Mouse (Mus musculus): ENCODE measurements around the gene Cys1. TPM values are rescaled to one million over a fixed set of nuclear protein-coding genes. Genes with fewer than 3 reads are reported as not detected.
"Not testable (repeated sequence)": the region's sequence is repeated elsewhere in the genome, so short reads cannot be mapped to it uniquely, and the experiment has no call there.

Cys1 gene
- total RNA-seq (2021): 10 to 100 TPM; 18.0 to 19.7 TPM
- long read RNA-seq, experiment 1, transcript Cys1-207 (5 exons, 1,757 nt): minor isoform, 7 of 37 reads
- long read RNA-seq, experiment 1, transcript Cys1-203 (3 exons, 1,732 nt): major isoform, 24 of 37 reads
- long read RNA-seq, experiment 1, partial matches to known transcripts: 3 of 37 reads
- long read RNA-seq, experiment 1, other reads (novel, unspliced or antisense): 3 of 37 reads
- long read RNA-seq, experiment 2, transcript Cys1-203 (3 exons, 1,732 nt): major isoform, 12 of 25 reads
- long read RNA-seq, experiment 2, partial matches to known transcripts: 6 of 25 reads
- long read RNA-seq, experiment 2, other reads (novel, unspliced or antisense): 3 of 25 reads

DNA sequence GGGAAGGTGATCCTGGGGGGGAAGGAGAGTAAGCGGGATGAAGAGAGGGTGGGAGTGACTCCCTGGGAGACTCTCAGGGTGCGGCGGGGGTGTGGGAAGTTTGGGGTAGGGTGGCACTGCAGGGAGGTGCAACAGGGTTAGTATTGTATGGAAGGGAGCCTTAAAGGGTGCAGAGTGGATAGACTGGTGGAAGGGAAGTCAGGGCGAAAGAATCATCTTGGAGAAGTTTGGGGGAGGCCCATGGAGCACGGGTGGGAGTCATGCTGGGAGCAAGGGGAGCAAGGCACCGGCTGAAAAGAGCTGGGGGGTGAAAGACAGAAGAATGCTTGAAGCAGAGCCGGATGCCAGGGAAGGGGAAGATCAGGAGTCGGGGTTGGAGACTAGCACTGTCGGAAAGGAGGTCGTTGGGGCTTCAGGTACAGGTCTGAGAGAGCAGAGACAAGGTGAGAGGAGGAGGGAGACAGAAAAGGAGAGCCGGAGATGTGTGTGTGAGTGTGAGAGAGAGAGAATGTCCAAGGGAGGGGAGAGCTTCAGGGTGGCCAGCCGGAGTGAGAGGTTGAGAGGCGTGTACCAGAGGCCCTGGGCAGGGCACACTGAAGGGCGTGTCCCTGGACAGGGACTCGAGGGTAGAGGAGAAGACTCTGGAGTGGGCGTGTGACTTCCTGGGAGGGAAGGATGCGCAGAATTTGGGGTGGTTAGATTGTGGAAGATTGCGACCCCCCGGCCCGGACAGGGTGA lies at the start of gene Cys1:
Gene Cys1, minus strand, starts transcription at position 528 of the 738 bp plus-strand sequence.
- DNase-seq (ENCODE audit: low spot score in 2 of 2): no peak

DNA sequence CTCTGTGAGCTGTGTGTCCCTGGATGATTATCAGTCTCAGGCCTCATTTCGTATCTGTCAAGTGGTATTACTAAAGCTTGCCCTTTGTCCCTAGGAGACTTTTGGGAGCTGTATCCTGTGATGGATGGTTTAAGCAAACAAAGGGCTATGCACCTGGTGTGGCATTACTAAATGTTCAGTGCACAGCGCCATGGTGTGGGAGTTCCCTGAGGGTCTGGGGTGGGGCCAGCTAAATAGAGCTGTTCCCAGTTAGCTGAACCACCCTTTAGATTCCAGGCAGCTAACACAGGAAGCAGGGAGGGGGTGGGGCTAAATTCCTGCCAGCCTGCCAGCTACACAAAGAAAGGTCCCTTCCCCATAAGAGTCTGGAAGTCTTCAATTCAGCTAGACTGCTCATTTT lies 42.8 kb upstream of the Cys1 start:
- DNase-seq (ENCODE audit: low spot score in 2 of 2): no peak

DNA sequence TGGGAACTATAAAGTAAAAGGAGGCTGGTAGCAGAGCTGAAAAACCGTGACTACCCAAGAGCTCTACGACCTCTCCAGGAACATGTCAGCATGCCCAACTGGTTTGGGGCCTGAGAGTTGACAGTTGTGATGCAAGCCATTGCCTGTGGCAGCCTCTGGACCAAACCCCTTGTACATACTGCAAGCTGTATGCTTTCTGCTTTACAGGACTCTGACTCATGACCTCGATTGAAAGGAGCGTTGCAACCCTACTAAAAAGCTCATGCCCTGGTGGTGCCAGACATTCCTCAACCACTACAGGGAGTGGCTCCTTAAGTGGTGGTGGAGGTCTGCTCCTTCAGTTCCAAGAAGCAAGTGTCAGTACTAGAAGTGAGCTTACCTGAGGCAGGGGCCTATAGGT lies 42.2 kb upstream of the Cys1 start:
- no peak for DNase-seq (ENCODE audit: low spot score in 2 of 2)

DNA sequence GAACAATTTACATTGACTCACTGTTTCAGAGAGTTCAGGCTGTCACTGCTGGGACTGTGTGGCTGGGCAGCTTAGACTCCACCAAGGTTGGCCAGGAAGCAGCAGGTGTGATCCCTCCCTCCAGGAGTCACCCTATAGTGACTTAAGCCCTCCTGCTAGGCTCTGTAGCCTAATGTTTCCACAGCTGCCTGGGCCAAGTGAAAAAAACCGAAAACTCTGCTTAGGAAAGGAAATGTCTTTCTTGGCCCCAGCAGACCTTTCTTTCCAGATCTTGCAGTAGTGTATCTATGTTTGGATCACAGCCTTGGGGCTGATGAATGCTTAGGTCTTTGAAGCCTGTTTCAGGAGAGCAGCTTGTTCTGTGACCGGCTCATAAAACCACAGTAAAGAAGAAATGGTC lies 41.8 kb upstream of the Cys1 start:
- DNase-seq (ENCODE audit: low spot score in 2 of 2): no peak

DNA sequence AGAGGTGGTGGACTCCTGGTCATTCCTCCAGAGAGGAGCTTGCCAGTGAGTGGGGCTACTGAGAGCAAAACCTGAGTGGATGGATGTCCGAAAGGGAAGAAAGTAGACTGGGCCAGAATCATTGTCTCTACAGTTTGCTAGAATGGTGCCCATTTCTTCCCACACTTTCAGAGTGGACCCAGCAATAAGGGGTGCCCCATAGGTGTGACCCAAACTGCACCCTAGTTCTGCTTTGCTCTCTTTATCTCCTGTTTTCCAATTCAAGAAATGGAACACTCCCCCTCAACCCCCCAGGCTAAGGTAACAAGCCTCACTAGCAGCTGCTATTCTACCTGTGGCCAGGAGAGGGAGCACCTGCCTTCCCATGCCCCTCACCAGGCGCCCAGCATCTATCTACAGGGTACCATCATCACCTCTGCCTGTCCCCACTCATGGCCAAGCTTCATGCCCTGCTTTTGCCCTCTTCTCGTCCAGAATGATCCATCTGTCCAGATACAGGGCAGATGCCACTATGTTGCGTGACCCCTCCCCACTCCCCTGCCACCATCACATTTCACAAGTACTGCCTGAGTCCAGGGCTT lies 35.2 kb upstream of the Cys1 start:
- peak; percentile 33 to 45 for DNase-seq (ENCODE audit: low spot score in 2 of 2)

DNA sequence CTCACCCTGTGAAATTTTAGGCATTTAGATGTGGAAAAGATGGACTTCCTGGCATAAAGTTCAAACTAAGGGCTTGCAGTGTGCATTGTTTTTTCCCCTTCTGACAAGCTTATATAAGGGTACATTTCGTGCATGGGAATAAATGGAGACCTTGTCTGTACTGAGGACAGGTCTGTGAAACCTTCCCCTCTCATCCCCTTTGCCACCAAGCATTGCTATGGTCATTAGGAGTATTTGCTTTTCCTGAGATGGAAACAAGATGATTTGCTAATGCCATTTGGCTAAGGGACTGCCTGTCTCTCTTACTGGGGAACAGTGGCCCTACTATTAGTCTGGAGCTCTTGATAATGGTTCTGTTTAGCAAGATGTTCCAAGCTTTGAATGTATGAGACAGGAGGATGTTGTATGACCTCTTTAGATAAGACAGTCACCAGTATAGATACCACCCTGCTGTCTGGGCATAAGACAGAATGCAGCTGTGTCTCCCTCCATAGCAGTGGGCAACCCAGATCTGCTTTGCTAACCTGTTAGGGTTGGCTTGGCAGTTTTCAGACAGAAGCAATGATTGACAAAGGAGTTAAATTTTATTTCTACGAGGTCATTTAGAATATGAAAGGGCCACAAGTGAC lies 33.8 kb upstream of the Cys1 start:
- no peak for DNase-seq (ENCODE audit: low spot score in 2 of 2)

DNA sequence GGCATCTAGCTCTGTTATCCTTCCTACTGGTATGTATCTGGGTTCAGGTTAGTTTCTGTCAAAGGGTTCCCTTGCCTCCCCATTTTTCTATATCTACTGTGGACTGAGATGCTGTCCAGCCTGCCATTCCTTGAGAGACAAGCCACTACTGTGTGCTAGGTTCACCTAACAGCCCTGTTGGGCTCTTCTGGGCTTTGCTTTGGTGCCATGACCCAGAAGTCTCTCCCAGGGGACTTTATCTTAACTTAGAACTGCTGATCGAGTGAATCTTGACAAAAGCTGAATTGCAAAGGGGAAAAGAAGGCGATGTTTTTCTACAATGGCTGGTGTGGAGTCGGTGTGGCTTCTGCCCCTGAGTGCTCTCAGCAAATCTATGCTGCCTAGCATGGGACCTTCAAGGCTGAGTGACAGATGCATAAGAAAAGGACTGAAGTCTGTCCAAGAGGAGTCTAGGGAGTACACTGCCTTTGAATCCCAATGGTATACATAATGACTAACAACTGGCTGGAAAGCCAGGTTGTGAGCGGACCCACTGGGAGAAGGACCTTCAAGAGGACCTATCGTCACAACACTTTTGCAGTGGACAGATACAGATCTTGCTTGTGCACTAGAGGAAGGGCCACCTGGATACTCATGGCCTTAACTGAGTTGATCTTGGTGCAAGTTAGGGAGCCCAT lies 33.1 kb upstream of the Cys1 start:
- no peak for DNase-seq (ENCODE audit: low spot score in 2 of 2)

DNA sequence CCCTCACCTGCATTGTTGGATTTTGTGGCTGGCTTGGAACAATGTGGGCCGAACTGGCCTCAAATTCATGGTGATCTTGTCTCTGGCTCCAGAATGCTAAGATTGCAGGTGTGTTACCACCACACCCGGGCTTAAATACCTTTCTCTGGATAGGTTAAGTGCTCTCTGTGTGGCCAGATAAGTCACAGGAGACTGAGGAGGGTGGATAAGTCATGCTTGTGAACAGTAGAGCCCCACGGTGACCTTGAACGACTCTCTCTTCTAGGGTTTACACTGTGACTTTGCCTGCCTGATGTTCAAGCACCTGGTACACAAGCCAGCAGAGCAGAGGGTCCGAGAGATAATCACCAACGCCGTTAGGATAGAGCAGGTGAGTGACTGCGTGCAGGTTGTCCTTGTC lies 30.8 kb upstream of the Cys1 start:
- DNase-seq (ENCODE audit: low spot score in 2 of 2): no peak

DNA sequence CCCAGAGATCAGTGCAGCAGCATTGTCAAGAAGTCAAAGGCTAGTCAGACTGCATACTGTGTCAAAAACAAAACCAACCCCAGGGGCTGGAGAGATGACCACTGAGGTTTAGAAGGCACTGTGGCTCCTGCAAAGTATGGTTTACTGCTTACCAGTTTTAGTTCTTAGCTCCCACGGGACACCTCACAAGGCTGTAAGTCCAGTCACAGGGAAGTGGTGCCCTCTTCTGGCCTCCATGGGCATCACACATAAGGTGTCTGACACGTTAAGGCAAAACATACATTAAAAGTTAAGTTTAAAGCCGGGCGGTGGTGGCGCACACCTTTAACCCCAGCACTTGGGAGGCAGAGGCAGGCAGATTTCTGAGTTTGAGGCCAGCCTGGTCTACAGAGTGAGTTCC lies 29.1 kb upstream of the Cys1 start:
- DNase-seq (ENCODE audit: low spot score in 2 of 2): no peak

DNA sequence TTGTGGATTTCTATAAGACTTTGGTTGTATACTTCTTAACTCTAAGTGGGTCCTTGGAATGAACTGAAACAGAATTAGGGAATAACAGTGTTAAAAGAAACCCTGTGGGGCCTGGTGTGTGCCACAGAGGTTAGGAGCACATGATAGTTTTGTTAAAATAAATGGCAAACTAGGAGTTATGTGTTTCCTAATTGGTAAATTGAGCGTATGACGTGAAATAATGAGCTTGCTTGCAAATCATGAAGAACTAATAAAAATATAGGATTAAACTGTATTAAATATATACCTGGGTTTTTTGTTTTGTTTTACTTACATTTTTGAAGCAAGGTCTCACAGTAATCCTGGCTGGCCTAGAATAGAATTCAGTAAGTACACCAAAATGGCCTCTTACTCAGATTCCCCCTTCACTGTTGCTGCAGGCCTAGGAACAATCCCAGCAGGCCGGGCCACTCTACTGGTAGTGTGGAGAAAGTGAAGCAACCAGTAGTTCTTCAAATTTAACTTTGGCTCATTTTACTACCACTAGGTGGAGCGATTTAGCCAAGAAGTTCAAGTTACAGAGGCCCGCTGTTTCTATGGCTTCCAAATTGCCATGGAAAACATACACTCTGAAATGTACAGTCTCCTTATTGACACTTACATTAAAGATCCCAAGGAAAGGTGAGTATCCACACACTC lies 28.4 kb upstream of the Cys1 start:
- peak in 1 of 2 experiments; percentile 41 for DNase-seq (ENCODE audit: low spot score in 2 of 2)

DNA sequence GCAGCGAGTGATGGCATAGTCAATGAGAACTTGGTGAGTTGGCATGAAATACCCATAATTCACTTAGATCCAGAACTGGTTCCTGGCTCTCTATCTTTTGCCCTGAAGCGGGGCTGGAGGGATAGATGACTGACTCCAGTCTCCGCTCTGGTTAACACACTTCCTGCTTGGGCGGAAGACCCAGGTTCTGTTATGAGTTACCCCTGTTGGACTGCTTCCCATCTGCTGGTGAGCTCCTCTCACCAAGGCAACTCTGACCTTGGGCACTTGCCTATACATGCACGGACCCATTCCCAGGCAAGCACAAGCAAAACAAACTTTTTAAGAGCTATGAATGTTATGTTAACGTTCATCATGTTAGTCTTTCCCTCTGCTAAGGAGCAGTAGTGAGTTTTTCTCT lies 27.8 kb upstream of the Cys1 start:
- DNase-seq (ENCODE audit: low spot score in 2 of 2): no peak

DNA sequence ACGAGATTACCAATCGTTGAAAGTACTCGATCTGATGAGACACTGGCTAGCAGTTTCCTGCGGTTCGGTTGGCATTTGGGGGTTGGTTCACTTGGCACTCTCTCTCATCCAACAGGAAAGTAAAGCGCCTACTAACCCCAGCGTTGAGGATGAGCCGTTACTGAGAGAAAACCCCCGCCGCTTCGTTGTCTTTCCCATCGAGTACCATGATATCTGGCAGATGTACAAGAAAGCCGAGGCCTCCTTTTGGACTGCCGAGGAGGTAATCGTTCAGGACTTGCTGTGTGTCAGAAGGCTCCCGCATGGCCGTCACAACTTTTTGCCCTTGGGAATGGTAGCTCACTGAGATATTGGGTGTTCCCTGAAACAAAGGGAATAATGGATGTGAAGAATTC lies 27.2 kb upstream of the Cys1 start:
- DNase-seq (ENCODE audit: low spot score in 2 of 2): no peak

DNA sequence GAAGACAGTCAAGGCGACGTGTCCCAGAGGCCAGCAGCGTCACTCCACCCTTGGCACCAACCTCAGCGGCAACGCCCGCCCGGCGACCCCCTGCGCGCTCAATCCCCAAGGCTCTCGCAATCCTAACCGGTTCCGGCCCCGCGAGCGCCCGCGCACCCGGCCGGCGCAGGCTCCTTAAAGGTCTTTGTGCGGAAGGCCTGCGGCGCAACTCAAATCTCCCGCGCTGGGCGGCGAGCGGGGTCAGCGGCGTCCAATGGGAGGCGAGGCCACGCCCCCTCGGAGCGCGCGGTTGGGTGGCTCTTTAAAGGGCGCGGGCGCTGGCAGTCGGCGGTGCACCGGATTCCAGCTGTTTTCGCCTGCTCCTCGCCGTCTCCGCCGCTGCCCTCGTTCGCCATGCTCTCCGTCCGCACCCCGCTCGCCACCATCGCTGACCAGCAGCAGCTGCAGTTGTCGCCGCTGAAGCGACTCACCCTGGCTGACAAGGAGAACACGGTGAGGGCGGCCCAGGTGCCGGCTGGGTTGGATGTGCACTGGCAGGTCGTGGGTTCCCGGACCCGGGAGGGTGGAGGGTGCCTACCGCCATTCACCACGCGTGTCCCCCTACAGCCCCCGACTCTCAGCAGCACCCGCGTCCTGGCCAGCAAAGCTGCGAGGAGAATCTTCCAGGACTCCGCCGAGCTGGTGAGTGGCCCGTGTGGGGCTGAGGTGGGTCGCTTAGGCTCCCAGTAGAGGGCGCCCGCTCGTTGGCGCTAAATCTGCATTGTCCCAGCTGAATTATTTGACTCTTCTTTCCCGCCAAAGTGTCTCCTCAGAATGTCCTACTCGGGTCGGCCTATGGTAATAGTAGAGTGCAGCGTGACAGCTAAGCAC lies 26.6 kb upstream of the Cys1 start, which contains the start of gene Rrm2:
Gene Rrm2, plus strand, starts transcription at position 288 of the 870 bp plus-strand sequence.
- peak; percentile 93 to 95 for DNase-seq (ENCODE audit: low spot score in 2 of 2)

DNA sequence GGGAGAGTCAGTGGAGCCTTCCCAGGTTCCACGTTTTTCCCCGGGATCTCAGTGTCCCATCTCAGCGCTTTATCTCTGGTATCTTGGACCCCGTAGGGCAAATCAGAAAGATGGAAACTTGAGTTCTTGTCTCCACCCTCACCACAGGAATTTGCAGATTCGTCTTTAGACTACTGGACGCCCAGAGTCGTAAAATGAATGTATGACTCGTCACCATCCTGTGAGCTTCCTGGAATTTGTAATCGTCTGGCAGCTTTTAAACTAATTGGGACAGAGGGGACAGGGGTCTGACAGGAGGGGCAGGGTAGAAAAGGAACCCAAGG lies 25.8 kb upstream of the Cys1 start:
- no peak for DNase-seq (ENCODE audit: low spot score in 2 of 2)

DNA sequence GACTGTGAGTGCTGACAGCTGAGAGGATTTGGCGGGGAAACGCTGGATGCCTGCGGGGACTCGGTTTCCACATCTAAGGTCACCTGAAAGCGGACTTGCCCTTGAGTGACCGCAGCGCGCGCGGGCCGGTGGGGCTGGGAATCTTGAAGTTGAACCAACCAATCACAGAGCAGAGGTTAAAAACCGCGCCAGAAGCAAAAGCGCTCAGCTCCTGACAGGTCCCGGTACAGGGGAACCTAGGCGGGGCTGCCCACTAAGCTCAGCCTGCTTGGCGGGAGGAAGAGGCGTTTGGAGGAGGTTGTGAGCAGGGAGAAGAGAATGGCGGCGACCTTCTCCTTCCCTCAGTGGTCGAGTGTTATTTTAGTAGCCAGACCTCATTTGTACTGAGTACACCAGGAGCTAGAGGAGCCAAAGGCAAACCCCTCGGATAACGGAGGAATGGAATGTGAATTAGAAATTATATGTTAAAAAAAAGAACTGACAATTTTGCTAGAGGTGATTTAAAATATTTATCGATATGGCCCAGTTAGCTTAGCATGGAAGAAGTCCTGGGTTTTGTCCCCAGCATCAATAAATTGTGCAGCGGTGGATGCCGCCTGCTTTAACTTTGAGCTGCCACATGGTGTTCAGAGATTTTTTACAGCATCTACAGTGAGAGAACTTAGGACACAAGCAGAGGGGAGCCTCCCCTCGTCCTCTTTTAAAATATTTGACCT lies 25.3 kb upstream of the Cys1 start:
- DNase-seq (ENCODE audit: low spot score in 2 of 2): no peak

DNA sequence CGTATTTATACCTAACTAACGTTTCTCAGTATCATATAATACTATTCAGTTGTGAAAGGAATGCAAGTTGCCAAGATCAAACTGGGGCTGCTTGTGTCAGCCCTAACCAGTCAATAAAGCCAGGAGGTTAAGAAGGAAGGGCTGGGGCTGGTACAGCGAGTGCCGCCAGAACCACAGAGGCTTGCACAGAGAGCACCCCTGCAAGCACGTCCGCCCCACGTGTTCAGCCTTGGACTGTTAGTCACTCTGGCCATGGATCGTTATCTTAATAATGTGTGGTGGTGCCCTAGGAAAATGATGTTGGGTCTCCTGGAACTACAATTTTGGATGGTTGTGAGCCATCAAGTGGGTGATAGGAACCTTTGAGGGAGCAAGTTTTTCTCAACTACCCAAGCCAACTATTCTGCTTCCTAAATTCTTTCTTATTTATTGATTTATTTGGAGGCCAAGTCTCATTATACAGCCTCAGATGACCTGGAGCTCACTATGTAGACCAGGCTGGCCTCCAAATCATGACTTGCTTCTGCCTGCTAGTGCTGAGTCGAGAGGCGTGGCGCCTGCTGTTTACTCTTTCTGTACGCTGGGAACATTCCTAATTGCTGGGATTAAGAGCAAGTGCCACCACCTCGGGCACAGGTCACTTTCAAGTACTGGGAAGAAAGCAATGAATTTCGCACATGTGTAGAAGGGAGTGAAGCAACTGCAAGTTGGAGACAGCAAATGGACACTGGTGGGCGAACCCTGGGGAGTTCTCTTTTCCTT lies 24.1 kb upstream of the Cys1 start:
- no peak for DNase-seq (ENCODE audit: low spot score in 2 of 2)

DNA sequence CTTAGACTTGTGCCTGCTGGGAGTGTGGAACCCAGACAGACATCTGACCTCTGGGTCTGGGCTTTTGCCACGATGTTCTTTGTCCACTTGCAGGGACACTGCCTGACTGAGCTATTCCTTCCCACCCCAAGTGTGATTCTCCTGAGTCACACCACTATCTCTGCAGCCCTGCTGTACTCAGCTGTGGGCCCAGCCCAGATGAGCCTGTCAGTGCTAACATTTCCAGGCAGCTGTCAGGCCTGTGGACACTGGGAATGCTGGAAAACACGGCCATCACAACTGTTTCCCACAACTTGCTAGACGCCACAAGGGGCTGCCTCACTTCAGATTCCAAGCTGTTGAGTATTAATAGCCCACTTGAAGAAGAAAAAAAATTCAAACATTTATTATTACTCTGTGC lies 21.4 kb upstream of the Cys1 start:
- DNase-seq (ENCODE audit: low spot score in 2 of 2): no peak

DNA sequence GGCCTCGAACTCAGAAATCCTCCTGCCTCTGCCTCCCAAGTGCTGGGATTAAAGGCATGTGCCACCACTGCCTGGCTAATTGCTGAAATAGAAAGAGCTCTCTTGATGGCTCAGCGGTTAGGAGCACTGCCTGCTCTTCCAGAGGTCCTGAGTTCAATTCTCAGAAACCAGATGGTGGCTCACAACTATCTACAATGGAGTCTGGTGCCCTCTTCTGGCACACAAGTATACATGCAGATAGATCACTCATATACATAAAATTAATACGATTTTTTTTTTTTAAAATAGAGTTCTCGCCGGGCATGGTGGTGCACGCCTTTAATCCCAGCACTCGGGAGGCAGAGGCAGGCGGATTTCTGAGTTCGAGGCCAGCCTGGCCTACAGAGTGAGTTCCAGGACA lies 20.0 kb upstream of the Cys1 start:
- DNase-seq (ENCODE audit: low spot score in 2 of 2): not testable (repeated sequence)

Measured in left cerebral cortex, adult 18-20 months (tissue).